Mouse (Mus musculus) heart, embryonic 10.5 days (tissue): Measurements from ENCODE around the gene Lyz2. TPM values are rescaled to one million over a fixed set of nuclear protein-coding genes. Genes with fewer than 3 reads are reported as not detected.
A peak's percentile ranks its signal among the peaks of the same experiment; 100 is the strongest.
"Not testable (repeated sequence)": the region's sequence is repeated elsewhere in the genome, so short reads cannot be mapped to it uniquely, and the experiment has no call there.

Experiments used
- DNase-seq: peaks from one replicate; pipeline ENCODE4 v3.0.0-alpha.2; 2017; ENCODE audit warnings: low spot score
- H3K27ac ChIP-seq: fragments of 300-500 bp; sonication (generic); 2 replicates; pipeline ENCODE4 v1.5.1; 2016; ENCODE audit warnings: mild to moderate bottlenecking
- H3K27me3 ChIP-seq: fragments of 300-500 bp; sonication (generic); 2 replicates; pipeline ENCODE4 v1.6.1; 2016; ENCODE audit warnings: mild to moderate bottlenecking; ENCODE audit not compliant: poor library complexity, insufficient read depth, severe bottlenecking
- H3K36me3 ChIP-seq: fragments of 300-500 bp; sonication (generic); 2 replicates; pipeline ENCODE4 v1.6.1; 2016; ENCODE audit warnings: mild to moderate bottlenecking, moderate library complexity
- H3K4me1 ChIP-seq: fragments of 300-500 bp; sonication (generic); 2 replicates; pipeline ENCODE4 v1.6.1; 2016; ENCODE audit warnings: mild to moderate bottlenecking
- H3K4me3 ChIP-seq: fragments of 300-500 bp; sonication (generic); 2 replicates; pipeline ENCODE4 v1.5.1; 2016; ENCODE audit warnings: mild to moderate bottlenecking, moderate library complexity
- H3K9me3 ChIP-seq: fragments of 300-500 bp; sonication (generic); 2 replicates; pipeline ENCODE4 v1.6.1; 2016; ENCODE audit warnings: mild to moderate bottlenecking, moderate library complexity
- WGBS: fragments of 180-500 bp; shearing (Covaris S2); methylation state at CpG from one replicate; pipeline ENCODE4 v1.1.7; 2016; 5-methylcytosine and 5-hydroxymethylcytosine counted together
- polyA plus RNA-seq: library from polyadenylated mRNA; unstranded; fragments of >200 nt; fragmentation: Nextera tagmentation; extraction: Ambion mirVana; gene quantifications from 2 replicates; pipeline ENCODE4 v1.2.1, GENCODE M21; 2016

Lyz2 gene
- polyA plus RNA-seq, 1 experiment from 2014 or later, result 26.2 TPM

DNA sequence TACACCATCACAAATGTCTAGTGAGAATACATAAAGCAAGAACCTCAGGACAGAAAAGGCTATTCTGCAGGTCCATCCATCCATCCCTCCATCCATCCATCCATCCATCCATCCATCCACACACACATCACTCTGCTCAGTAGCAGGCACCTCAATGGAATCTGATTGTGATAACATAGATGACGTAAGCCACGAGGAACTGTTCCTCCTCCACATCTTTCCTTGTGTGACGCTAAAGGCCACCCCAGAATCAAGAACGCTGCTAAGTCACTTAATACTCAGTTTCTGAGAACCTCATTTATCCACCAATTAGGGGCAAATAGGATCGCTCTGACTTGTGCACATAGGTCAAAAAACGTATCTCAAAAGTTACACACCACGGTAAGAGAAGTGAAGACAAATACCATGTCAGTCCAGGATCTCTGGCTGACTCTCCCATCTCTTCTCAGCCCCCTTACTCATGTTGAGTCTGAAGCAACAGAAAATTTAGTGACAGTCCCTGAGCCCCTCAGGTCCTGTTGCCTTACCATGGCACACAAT is 670 bp downstream of the Lyz2 start:
- H3K27ac ChIP-seq, result no peak overlapping the region; the same call in 1 of the 2 replicates
- DNase-seq, result no peak
- 72% methylated on average over 7 of the region's 7 CpGs for WGBS
- peaks cover 14% of the 10 kb centered on the region for H3K4me1 ChIP-seq
- H3K36me3 ChIP-seq, result no peaks in the 10 kb centered on the region
- peaks cover 18% of the 10 kb centered on the region; the same call in 1 of the 2 replicates for H3K27me3 ChIP-seq
- no peak overlapping the region for H3K4me3 ChIP-seq
- no peaks in the 10 kb centered on the region for H3K9me3 ChIP-seq

DNA sequence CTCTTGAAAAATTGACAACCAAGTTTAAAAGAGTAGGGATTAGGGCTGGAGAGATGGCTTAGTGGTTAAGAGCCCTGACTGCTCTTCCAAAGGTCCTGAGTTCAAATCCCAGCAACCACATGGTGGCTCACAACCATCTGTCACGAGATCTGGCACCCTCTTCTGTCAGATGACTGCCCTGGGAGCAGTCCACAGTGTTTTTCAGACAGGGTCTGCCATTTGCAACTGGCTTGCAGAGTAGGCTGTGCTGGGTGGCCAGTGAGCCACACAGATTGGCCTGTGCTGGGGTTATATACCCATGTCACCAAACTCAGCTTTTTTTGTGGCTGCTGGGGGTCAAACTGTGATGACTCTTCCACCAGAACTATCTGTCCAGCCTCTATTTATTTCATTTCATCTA is 2.1 kb downstream of the Lyz2 start:
- DNase-seq, result no peak
- peaks cover 13% of the 10 kb centered on the region for H3K4me1 ChIP-seq
- H3K27me3 ChIP-seq, result peaks cover 18% of the 10 kb centered on the region; the same call in 1 of the 2 replicates
- no peaks in the 10 kb centered on the region for H3K36me3 ChIP-seq
- H3K4me3 ChIP-seq, result no peak overlapping the region
- H3K9me3 ChIP-seq, result no peaks in the 10 kb centered on the region
- 0 out of 2 replicates have a peak overlapping the region, but pooled peaks have one; percentile 19 for H3K27ac ChIP-seq
- WGBS, result 61% methylated on average over 1 of the region's 1 CpGs

DNA sequence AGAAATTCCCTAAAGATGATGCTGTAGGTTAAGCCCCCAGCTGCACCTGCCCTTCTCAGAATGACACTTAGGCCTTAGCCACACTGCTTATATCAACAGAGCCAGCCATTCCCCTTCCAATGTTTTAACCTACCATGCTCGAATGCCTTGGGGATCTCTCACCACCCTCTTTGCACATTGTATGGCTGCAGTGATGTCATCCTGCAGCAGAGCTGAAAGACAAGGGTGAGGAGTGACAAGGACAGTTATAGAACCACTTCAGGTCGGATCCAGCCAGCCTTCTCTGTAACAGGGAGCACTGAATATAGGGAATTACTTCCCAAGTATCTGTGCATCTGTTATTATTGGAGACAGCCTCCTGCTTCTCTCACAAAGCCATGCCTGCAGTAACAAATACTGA is 3.6 kb downstream of the Lyz2 start:
- H3K27ac ChIP-seq, result 0 out of 2 replicates have a peak overlapping the region, but pooled peaks have one; percentile 38
- 23% methylated on average over 2 of the region's 2 CpGs for WGBS
- not testable (repeated sequence) for DNase-seq, H3K4me3 ChIP-seq, H3K36me3 ChIP-seq, H3K9me3 ChIP-seq
- H3K27me3 ChIP-seq, result peaks cover 25% of the 10 kb centered on the region; the same call in 1 of the 2 replicates
- H3K4me1 ChIP-seq, result peaks cover 13% of the 10 kb centered on the region

DNA sequence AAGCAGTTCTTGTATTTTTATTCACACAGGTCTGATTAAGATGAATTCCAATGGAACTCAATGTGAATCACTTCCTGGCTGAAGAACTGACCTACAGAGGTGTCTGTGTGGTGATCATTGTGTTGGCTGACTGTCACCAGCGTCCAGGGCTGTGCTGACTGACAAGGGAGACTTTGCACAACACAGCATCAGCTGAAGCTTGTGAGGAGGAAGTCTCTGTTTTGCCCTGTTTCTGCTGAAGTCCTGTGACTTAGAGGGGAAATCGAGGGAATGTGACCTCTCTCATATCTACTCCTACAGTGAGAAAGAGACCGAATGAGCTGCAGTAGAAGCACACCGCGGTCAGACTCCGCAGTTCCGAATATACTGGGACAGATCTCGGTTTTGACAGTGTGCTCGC is 4.3 kb downstream of the Lyz2 start:
- H3K4me3 ChIP-seq, H3K9me3 ChIP-seq, H3K27ac ChIP-seq, DNase-seq, H3K36me3 ChIP-seq: not testable (repeated sequence)
- WGBS, result 80% methylated on average over 9 of the region's 9 CpGs
- peaks cover 15% of the 10 kb centered on the region for H3K4me1 ChIP-seq
- peaks cover 27% of the 10 kb centered on the region; the same call in 1 of the 2 replicates for H3K27me3 ChIP-seq

DNA sequence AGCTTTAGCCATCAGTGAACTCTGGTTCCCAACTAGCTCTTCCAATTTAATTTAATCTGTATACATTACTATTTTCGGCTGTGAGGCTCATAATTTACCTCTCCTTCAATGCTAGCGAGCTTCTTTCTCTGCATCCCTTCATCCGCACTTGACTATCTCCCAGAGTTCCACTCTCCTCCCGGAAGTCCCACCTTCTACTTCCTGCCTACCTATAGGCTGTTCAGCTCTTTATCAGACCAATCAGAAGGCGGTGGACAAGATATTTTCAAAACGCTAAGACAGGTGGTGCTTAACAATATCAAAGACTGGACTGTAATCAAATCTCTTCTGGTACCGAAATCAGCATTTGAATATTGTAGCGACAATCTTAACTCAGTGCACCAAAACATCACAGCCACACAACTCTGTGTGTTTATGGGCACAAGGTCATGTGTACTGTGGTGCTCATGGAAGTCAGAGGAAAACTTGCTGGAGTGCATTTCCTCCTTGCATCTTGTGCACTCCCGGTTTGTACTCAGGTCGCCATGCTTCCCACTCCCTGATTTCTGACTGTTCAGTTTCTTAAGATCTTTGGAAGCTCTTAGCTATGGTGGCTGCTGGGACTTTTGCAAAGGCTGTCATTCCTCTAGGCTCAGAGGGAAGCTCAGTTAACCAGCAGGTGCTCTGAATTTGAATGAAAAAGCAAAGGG is 6.3 kb downstream of the Lyz2 start:
- WGBS, result 75% methylated on average over 10 of the region's 10 CpGs
- DNase-seq, result no peak
- H3K9me3 ChIP-seq, result no peaks in the 10 kb centered on the region
- H3K36me3 ChIP-seq, result no peaks in the 10 kb centered on the region
- H3K27ac ChIP-seq, result no peak overlapping the region
- no peak overlapping the region for H3K4me3 ChIP-seq
- H3K27me3 ChIP-seq, result peaks cover 15% of the 10 kb centered on the region; the same call in 1 of the 2 replicates
- H3K4me1 ChIP-seq, result peaks cover 10% of the 10 kb centered on the region

DNA sequence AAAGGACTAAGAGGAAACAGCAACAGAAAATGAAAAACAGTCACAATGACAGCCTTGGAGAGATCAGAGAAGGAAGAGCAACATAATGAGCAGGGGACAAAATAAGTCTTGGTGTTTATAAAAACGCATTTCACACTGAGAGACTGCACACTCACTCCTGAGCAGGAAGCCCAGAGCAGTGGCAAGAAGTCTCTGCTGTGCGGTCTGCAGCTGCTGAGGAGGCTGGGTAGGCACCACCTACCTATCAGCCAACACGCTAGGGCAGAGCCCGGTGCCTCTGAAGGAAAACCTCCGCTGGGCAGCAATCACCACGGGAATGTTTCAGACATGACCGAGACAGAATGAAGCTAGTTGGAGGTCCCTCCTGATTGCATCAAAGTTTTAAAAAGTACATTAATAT is 7.5 kb downstream of the Lyz2 start:
- WGBS, result 80% methylated on average over 4 of the region's 7 CpGs
- H3K9me3 ChIP-seq, H3K4me3 ChIP-seq, DNase-seq, H3K36me3 ChIP-seq, H3K27me3 ChIP-seq, H3K27ac ChIP-seq: not testable (repeated sequence)
- peaks cover 10% of the 10 kb centered on the region for H3K4me1 ChIP-seq

DNA sequence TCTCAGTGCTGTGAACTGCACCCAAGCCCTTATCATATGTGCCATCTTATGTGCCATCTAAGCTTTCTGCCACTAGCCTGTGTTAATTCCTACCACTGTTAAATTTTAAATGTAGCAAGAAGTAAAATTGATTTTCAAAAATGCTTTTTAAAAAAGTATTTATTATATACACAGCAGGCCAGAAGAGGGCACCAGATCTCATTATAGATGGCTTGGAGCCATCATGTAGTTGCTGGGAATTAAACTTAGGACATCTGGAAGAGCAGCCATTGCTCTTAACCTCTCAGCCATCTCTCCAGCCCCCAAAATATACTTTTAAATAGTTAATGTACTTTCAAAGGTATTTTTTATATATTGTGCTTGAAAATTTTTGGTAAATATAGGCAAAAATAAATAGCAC is 10.1 kb downstream of the Lyz2 start:
- no peak for DNase-seq
- no peak overlapping the region for H3K27ac ChIP-seq
- H3K4me3 ChIP-seq, result no peak overlapping the region
- no peaks in the 10 kb centered on the region for H3K9me3 ChIP-seq
- H3K4me1 ChIP-seq, result peaks cover 10% of the 10 kb centered on the region
- no peaks in the 10 kb centered on the region for H3K36me3 ChIP-seq
- H3K27me3 ChIP-seq, result 0 out of 2 replicates have a peak, but pooled peaks cover 9% of the 10 kb centered on the region

DNA sequence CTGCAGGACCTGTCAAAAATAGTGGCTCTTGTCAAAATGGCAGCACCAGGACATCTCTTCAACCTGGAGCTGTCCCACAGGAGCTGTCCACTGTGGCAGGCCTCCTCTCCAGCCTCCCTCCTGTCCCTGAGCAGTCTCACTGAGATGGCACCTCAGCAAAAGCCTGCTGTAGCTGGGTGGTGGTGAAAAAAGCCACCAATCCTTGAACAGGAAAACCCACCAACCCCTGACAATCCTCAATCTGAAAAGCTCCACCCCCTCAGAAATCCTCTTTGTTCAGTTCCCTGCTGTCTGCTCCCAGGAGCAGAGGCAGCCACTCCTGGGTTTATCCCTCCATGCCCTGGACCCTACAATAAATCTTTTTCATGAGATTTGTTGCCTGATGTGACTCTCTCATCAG is 22.3 kb downstream of the Lyz2 start:
- Histone ChIP-seq H3K4me1 (no peaks in the 10 kb centered on the region), H3K27me3 (no peaks in the 10 kb centered on the region), H3K4me3 (no peak overlapping the region), H3K9me3 (peaks cover 5% of the 10 kb centered on the region; the same call in 1 of the 2 replicates), H3K36me3 (no peaks in the 10 kb centered on the region), H3K27ac (no peak overlapping the region)
- DNase-seq, result no peak

DNA sequence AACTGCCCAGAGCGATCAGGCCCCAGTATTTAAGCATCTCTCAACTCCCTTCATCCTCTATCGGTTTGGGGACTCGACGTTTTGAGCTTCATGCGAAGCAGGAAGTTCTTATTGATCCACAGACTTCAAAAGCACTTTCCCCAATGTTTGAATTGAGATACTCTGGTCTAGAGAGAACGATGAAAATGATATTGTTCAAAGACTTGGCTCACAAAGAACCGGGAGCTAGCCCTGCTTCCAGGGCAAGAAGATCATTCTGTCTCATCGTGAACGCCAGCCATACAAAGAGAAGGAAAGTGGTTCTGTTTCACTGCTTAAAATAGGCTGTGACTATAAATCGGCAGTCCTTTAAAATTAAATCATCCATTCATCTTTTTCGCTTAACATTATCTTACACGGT is 43.5 kb downstream of the Lyz2 start, which contains the start of gene 9530003J23Rik:
Gene 9530003J23Rik, minus strand, starts transcription at position 101 of the 400 bp plus-strand sequence.
- H3K9me3 ChIP-seq, result no peaks in the 10 kb centered on the region
- no peak within 1 kb of the TSS for H3K27ac ChIP-seq
- H3K36me3 ChIP-seq, result no peaks in the 10 kb centered on the region
- 83% methylated on average over 12 of the region's 12 CpGs for WGBS
- no peaks in the 10 kb centered on the region; the same call in 1 of the 2 replicates for H3K27me3 ChIP-seq
- peaks cover 11% of the 10 kb centered on the region; the same call in 1 of the 2 replicates for H3K4me1 ChIP-seq
- H3K4me3 ChIP-seq, result no peak within 1 kb of the TSS
- DNase-seq, result no peak

DNA sequence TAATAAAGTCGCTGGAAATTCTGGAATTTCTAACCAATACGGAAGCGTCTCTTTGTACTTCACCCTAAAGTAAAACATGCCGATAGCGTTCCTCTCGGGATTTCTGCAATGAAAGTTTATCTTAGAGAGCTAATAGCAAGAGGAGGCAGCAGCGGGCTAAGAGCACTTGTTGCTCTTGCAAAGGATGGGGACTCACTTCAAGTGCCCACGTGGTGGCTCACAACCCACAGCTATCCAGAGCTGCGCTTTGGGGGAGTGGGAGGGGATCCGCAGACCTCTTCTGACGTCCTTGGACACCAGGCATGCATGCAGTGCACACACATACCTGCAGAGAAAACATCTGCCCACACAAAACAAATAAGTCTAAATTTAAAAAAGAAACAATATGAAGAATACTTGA is 46.3 kb downstream of the Lyz2 start:
- no peak overlapping the region for H3K4me3 ChIP-seq
- H3K36me3 ChIP-seq, result no peaks in the 10 kb centered on the region
- no peak overlapping the region for H3K27ac ChIP-seq
- H3K27me3 ChIP-seq, result no peaks in the 10 kb centered on the region; the same call in 1 of the 2 replicates
- 48% methylated on average over 11 of the region's 11 CpGs for WGBS
- peaks cover 11% of the 10 kb centered on the region; the same call in 1 of the 2 replicates for H3K4me1 ChIP-seq
- no peaks in the 10 kb centered on the region for H3K9me3 ChIP-seq
- no peak for DNase-seq

DNA sequence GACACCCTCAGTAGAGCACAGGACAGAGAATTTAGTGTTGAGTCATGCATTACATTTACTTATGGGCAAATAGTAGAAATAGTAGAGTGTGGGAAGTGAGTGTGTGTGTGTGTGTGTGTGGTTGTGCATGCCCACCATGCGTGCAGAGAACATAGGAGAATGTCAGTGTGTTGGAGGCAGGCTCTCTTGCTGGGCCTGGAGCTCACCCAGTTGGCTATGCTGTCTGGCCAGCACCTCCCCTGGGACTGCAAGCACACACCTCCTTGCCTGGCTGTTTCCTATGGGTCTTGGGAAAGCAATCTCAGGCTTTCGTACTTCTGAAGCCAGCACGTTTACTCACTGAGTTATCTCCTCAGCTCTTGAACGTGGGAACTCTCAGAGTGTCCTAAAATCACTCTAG is 47.3 kb downstream of the Lyz2 start:
- Histone ChIP-seq H3K36me3 (no peaks in the 10 kb centered on the region), H3K27ac (no peak overlapping the region), H3K9me3 (no peaks in the 10 kb centered on the region), H3K27me3 (peaks cover 3% of the 10 kb centered on the region), H3K4me1 (peaks cover 11% of the 10 kb centered on the region; the same call in 1 of the 2 replicates), H3K4me3 (no peak overlapping the region)
- DNase-seq, result no peak
- 48% methylated on average over 4 of the region's 4 CpGs for WGBS

DNA sequence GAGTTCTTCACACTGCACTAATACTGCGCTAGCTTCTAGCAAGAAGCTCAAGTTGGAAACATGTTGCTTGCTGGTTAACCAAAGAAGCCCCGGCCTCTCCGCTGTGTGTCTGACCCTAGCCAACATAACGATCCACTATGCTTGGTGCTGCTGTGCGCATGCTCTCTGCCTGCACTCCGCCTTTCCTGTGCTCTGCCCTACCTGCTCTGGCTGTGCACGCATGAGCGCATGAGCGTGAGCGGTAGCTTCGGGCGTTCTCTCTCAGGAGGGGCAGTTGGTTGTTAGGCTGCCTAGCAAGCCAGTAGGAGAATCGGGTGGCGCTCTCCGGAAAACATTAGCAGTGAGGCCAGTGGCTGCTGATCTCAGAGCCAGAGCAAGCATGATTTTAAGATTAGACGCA is 52.3 kb downstream of the Lyz2 start:
- no peak for DNase-seq
- no peaks in the 10 kb centered on the region for H3K36me3 ChIP-seq
- peaks cover 5% of the 10 kb centered on the region for H3K27me3 ChIP-seq
- no peak overlapping the region for H3K27ac ChIP-seq
- no peaks in the 10 kb centered on the region for H3K9me3 ChIP-seq
- 70% methylated on average over 16 of the region's 16 CpGs for WGBS
- 0 out of 2 replicates have a peak overlapping the region, but pooled peaks have one; percentile 6 for H3K4me3 ChIP-seq
- peaks cover 3% of the 10 kb centered on the region; the same call in 1 of the 2 replicates for H3K4me1 ChIP-seq
